Mouse (Mus musculus) bone marrow, adult 2 months (tissue): ENCODE data around the gene Cep41.

Source experiments
- CTCF ChIP-seq: fragments of 200-500 bp; IDR thresholded peaks from 2 replicates; pipeline ENCODE4 v1.5.1; 2011; ENCODE audit warnings: low read length, control low read depth; ENCODE audit not compliant: control insufficient read depth, insufficient read depth
- POLR2A ChIP-seq: fragments of 200-500 bp; IDR thresholded peaks from 2 replicates; pipeline ENCODE4 v1.6.1; 2011; ENCODE audit warnings: low read depth, mild to moderate bottlenecking, control low read depth, low read length, borderline replicate concordance; ENCODE audit not compliant: control insufficient read depth

GRCm38 (mm10) chr6:30605672-30606071 lies 87.9 kb downstream of the Cep41 start:
- TF ChIP-seq CTCF (no peak), POLR2A (no peak)
